Mouse (Mus musculus) embryo, embryonic 10.5 days (tissue): Measurements from ENCODE around the gene Gm17482.
"Not testable (repeated sequence)": the region's sequence is repeated elsewhere in the genome, so short reads cannot be mapped to it uniquely, and the experiment has no call there.

Source experiments
- DNase-seq: peaks from one replicate; pipeline ENCODE4 v3.0.0-alpha.2; 2015; ENCODE audit warnings: low spot score

Gene Gm17482

DNA sequence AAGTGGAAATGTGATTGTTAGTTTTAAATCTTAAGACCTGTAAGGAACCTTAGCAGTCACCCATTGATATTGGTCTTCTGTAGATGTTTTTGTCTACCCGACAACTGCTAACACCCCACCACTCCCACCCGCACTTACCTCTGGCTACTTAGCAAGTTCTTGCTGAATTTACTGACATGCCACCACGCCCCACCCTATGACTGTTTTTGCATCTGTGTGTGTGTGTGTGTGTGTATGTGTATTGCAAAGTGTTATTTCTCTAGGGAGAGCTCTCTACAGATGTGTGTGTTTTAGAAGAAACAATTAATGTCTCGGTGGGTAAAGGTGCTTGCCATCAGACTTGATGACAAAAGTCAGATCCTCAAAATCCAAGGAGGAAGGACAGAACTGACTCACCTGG, at the start of gene Gm17482:
Gene Gm17482, plus strand, starts transcription at position 301 of the 400 bp plus-strand sequence.
- no peak for DNase-seq

DNA sequence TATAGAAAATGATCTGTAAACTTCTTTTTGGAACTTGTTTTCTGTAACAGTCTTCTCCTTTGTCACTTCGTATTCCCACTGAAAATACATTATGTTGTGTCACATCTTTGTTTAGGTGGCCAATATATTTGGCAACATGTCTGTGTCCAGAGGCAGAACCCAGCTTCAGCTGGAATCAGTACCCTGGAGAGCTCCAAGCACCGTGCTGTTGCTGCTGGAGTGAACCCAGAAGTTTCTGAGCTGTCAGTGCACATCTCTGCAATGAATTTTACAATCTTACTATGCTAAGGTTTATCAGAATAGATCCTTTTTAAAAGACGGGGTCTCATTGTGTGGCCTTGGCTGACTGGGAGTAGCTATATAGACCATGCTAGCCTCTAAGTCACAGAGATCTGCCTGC, 48.3 kb upstream of the Gm17482 start:
- DNase-seq: peak; percentile 68

DNA sequence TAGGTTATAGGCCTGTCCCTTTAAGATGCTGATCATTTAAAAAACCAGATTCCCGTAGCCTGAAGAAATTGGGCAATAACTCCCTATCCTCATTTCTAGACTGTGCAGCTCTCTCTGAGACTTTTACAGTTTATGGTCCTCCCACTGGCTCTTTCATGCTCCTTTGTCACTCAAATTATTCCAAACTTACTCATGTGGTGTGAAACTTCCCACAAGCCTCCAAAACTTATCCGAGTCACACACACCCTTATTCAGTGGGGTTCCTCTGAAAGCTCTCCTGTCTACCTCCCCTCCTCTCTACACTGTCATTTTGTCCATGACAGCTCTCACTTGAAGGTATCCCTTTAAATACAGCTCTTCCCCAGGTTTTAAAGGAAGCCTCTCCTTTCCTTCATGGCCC, 46.0 kb upstream of the Gm17482 start:
- DNase-seq: no peak

DNA sequence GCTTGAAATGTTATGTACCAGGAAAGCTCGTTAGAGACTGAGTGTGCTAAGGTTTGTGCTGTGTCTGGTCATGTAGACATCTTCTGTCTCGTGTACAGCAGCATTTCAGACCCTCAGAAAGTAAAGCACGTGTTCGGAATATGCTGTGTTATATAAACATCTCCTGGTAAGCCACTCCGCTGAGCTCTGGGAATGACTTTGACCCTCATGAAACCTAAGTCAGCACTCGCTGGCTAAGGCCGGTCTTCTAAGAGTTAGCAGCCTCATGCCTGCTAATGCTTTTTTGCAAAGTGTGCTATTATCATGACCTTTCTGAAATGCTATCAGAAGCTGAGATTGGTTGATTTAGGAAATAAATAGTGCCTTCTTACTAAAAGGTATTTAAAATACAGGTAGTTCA, 36.0 kb upstream of the Gm17482 start:
- no peak for DNase-seq

DNA sequence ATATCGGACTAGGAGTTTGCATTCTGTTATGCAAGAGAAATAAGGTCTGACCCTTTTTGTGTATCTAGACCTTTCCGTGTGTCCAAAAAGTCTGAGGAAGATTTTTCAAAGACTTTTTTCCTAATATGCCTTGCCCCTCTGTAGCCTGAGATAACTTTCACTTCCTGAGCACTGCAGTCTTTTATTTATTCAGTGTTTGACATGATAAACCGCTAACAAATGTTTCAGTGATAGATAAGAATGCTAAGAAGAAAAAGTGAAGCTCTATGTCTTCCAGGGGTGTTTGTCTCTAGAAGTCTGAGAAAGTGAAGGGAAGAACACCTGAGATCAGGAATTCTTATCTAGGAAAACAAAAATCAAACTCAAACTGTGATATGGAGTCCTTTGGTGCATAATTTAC, 26.4 kb upstream of the Gm17482 start:
- DNase-seq: no peak

DNA sequence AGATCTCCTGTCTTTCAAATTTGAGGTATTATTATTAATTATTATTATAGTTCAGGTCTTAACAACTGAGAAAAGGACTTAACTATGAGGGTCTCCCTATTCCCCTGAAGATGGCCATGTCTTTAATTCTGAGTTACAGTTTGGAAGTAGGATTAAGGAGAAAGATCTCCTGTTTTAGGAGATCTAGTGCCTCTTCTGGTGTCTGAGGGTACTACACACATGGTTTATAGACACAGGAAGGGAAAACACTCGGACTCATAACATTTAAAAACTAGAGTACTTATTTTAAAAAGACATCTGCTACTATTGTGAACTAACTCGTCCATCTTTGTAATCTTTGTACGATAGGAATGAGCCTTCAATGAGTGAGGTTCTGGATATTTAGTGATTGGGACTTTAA, 24.1 kb upstream of the Gm17482 start:
- DNase-seq: peak; percentile 21

DNA sequence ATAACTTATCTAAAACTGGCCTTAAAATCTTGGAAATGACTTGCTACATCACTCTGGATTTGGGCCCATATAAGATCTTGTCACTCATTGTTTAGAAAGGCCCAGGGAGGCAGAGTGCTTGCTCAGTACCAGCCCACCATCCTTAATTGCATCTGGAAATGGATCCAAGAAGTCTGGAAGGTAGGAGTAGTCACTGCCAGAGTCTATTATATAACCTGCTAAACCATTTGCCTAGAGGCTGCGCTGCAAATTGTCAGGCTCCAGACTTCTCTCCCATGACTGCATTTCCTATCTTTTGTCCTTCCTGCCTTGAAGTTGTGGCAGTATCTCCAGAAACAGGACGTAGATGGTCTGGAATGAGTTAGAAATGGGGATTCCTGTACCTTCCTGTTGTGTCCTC, 17.0 kb upstream of the Gm17482 start:
- no peak for DNase-seq

DNA sequence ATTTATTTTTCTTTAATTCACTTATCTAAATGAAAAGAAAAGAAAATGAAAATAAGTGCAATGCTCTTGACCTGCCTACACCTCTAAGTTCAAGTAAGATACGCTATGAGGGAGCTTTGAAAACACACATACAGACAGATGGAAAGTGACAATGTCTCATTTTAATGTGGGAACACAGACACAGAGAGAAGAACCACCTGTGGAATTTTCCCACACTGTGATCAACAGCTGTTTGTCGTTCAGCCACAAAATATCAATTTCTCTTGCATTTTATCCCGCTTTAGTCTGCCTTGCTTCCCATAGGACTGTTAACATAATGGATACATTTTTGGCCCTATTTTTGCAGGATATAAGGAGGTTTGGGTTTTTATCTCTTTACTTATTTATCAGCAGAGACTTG, 16.3 kb upstream of the Gm17482 start:
- DNase-seq: no peak

DNA sequence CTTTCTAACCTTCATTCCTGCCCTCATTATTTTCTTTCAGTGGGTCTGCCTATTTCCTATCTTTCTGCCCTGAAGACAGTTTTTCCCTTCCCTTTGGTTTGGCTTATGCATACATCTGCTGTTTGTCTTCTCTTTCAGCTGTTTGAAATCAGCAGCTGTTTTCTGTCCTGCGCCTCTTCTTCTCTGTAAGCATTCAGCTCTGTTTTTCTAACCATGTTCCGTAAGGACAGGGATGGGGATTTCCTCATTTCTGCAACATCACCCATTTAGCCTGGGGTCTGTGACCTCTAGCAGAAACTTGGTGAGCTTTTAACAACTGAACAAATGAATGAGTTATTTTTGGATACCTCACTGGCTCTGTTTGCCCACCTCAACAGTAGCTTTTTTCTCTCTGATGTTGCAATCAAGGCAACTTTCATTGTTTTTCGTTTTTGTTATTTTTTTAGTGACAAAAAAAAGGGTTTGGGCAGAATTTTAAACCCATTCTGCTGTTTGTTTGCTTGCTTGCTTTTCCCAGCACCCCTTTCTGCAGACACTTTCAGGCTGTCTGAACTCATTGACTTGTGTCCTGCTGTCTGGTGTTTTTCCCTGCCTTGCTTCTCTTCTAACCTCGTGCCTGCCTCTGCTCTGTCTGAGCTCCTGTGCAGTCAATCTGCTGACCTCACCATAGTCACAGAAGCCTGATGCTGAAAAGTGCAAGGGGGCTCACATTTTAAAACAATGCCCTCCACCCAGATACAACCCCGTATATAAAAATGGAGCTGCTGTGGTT, 14.8 kb upstream of the Gm17482 start:
- peak; percentile 2 for DNase-seq

DNA sequence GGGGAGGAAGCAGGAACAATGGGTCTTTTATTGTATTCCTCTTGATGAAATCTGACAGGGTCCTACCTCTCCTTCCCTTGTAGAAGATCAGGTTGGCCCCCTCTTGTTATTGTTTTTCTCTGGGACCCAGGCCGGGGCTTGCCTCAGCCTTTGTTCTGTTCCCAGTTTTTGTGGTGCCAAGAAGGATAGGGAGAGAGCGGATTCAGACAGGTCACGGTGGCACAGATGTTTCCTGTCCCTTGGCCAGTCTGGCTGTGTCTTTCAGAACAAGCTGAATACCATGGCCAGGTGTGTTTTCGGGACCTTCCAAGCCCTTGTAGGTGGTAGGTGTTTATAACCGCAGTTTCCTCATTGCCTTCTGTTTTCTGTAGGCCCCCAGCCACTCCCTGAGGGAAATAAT, 14.0 kb upstream of the Gm17482 start:
- peak; percentile 11 for DNase-seq

DNA sequence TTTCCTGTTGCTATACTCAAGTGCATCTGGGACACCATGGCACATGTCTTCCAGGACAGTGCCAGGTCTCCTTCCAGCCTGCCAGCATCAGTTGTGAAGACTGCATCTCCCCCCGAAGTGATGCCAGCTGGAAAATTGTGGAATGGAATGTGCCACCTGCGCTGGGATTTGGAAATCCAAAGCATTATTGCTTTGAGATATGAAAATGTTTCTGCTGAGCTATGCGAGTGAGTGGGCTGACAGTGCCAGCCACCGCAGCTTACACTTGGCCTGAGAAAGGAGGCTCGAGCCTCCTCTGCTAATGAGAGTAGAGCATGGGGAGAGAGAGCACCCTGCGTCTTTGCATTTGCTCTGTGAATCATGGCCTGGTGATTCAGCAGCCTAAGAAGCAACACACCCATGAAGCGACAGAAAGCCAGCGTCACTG, 5.9 kb upstream of the Gm17482 start:
- no peak for DNase-seq

DNA sequence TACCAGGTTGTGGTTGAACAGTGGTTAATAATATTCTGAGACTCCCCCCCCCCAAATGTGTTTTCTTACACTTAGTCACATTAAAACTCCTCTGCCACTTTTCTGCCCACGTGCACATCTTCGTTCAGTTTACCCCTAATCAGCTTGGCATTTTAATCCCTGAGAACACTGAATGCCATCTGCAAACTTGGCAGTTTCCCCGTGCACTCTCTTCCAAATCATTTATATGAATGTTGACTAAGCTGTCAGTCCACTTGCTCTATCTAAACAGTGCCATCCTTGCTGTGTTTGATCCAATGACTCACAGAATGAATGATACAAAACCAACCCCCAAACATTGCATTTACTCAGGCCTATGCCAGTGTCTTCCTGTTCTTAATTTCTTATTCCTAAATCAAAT, 1.6 kb upstream of the Gm17482 start:
- DNase-seq: no peak

DNA sequence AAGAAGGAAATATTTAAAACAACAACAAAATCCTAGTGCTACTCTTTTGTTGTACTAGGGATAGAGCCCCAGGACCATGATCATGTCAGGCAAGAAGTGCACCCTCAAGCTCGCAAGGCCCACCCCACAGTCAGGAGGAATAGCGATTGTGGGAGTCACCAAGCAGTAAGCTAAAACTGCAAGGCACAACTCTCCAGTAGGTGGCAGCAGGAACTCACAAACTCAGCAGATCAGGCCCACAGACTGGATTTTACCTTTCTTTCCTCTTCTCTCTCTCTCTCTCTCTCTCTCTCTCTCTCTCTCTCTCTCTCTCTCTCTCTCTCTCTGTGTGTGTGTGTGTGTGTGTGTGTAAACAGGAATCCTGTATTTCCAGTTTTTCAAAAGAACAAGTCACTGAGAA, 386 bp downstream of the Gm17482 start:
- peak; percentile 88 for DNase-seq

DNA sequence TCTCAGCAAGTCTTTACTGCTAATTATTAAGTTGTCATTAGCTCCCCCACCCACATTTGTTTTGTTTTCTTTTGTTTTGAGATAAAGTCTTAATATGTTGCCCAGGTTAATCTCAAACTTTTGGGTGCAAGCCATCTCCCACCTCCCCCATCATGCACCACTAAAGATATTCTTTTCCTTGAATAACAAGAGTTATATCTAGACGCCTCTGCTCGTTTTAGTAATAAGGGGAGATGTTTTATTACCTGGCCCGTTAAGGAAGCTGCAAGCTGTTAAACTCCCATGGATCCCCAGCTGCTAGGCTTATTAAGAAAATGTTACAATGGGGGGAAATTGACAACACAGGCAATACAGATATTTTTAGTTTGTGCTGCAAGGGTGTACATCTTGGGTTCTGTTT, 3.4 kb downstream of the Gm17482 start:
- no peak for DNase-seq

DNA sequence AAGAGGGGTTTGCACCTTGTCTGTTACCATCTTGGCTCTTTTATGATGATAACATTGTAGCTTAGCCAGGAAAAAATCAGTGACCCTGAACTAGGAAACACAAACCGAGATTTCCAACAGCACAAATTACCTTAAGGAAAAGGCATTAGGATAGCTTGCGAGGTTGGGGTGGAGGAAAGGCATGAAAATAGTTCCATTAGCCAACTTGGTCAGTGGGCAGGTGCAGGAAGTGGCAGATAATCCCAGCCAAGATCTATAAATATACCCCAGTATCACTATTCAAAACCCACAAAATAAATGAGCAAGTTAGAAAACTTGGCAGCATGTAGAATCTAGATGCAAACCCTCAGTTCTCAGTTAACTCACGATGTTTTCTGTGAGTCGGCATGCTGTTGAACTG, 4.7 kb downstream of the Gm17482 start:
- DNase-seq: no peak

DNA sequence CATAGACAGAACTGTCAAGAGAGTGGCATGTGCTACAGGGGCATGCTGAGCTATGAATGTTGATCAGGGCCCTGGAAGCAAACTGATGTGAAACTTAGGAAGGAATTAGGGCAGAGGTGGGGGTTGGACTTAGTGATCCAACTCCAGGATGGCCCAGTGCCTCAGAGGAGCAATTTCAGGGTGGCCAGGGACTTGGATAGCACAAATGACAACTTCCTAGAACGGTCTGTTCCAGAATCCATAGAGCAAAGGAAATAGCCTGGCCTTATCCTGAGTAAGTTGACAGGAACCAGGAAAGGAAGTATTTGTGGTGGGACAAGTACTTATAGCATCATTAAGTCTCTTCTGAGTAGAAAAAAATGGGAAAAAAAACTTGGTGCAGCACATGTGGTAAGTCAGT, 5.4 kb downstream of the Gm17482 start:
- DNase-seq: no peak

DNA sequence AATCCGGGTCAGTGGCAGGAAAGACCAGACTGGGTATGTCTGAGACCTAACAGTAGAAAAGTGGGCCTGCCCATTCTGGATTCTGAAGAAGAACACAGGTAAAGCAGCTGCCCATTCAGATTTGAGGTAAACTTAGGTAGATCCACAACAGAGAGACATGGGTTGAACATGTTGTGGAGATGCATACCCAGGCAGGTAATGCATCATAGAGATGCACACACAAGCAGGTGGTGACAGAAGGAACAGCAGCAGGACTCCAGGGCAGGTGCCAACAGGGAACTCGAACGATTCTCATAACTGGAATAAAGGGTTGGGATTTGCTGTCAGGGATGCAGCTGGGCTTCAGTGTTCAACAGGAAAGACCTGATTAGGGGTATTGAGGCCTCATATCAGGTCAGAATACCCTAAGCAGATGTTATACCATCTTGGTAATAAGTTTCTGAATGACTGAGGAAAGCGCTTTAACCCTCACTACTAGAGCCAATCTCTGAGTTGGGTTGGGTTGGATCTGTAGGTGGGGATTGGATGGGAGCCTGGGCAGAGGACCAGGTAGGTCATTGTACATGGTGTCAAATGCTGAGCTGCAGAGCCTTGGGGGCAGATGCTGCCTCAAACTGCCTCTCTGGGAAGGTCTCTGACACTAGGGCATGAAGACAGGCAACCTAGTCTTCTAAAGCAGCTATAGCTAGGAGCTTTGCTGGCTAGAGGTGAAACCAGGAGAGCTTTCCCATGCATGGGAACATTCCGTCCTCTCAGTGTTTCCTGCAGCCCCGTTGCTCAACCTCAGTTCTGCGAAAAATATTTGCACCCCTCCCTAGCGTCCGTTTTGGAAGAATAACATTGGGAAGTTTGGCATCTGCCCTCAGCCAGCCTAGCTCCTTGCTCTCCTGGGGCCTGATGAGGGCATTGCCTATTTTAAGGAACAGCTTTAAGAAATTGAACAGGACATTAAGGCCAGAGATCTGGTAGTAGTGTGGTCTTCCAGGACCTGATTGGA, 11.2 kb downstream of the Gm17482 start:
- DNase-seq: no peak

DNA sequence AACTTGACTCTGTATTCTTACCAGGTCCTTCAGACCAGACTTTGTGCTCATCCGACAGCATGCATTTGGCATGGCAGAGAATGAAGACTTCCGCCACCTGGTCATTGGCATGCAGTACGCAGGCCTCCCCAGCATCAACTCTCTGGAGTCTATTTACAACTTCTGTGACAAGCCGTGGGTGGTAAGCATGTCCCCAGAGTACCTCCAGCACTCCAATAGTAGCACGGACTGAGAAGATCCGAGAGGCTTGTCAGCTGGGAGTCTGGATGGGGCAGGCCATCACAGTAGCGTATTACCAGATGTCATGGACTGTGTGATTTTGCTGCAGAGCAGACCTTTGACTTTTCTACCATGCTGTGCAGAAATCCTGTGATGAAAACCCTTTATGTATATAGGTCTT, 12.2 kb downstream of the Gm17482 start:
- no peak for DNase-seq

DNA sequence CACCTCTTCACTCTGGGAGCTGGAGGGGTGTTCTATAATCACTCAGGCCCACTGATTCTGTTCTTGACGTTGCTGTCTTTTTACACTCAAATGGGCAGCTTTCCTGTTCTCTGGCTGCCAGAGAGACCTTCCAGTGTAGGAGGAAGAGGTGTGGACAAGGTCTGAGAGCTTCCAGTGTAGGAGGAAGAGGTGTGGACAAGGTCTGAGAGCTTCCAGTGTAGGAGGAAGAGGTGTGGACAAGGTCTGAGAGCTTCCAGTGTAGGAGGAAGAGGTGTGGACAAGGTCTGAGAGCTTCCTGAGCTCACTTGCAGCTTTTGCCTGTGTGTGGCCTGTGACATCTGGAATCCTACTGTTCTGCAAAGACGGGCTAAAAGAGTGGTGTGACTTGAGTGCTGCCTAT, 13.3 kb downstream of the Gm17482 start:
- DNase-seq: not testable (repeated sequence)

DNA sequence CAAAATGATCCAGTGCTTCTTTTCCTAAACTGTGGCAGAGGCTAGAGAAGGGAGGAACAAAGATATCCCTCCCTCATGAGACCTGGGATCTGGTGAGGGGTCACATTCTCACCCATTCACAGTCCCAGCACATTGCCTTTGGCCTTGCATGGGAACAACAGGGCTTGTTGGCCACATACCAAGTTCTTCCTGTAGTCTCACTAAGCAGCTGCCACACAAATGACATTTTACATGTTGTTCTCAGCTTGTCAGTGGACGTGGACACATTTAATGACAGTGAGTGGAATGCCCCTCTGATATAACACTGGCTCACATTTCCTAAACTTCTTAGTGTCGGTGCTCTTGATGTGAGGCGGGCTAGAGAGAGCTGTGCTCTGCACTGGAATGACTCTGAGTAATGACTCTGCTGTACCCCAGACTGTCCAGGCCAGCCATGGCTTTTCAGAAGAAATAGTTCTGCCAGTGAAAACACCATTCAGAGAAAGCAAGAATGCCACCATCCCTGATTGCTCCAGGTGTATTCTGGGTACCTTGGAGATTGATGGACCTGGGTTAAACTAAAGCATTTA, 14.1 kb downstream of the Gm17482 start:
- no peak for DNase-seq

DNA sequence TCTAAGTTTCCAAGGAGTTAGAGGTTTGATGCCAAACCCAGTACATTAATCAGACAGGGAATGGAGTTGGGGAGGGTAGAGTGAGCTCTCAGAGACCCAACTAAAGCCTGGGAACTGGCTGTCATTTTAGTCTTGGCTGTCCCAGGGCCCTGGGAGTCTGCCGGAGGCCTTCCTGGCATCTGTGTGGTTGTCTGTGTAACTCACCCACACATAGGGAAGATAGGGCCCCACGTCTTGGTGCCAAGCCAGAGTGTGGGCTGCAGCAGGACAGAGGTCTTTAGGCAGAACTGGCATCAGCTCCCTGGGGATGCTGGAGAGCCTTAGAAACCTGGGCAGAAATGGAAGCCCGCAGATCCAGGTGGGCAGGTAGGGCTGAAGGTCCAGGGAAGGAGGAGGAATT, 14.8 kb downstream of the Gm17482 start:
- DNase-seq: no peak

DNA sequence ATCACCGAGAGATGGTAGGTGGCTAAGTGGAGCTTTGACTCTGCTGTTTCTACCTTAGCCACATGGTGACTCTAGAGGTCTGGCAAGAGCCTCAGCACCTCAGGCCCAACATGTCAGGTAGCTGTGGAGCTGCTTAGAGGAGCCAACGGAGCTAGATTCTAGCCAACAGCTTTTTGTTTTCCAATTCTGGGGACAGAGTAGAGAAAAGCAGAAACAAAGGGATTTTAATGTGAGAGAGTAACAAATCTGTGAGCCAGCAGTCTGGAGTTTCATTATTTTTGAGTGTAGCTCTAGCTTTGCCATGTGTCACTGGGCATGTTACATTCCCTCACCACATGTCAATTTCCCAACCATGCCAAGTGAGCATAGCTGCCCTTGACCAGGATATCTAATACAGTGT, 17.1 kb downstream of the Gm17482 start:
- DNase-seq: no peak
